Mouse (Mus musculus) forebrain, embryonic 13.5 days (tissue): Measurements from ENCODE around the gene Atxn7l2. TPM values are rescaled to one million over a fixed set of nuclear protein-coding genes. Genes with fewer than 3 reads are reported as not detected.
A peak's percentile ranks its signal among the peaks of the same experiment; 100 is the strongest.
"Not testable (repeated sequence)": the region's sequence is repeated elsewhere in the genome, so short reads cannot be mapped to it uniquely, and the experiment has no call there.

Source experiments
- ATAC-seq: fragments of 200-750 bp; cut with Nextera tagmentation; 2 replicates; pipeline ENCODE4 v1.8.0; 2017
- H3K27ac ChIP-seq: fragments of 300-500 bp; sonication (generic); 2 replicates; pipeline ENCODE4 v1.5.1; 2015; ENCODE audit warnings: inconsistent platforms, mild to moderate bottlenecking, moderate library complexity
- H3K27me3 ChIP-seq: fragments of 300-500 bp; sonication (generic); 2 replicates; pipeline ENCODE4 v1.6.1; 2015; ENCODE audit warnings: mild to moderate bottlenecking, inconsistent platforms
- H3K36me3 ChIP-seq: fragments of 300-500 bp; sonication (generic); 2 replicates; pipeline ENCODE4 v1.6.1; 2015; ENCODE audit warnings: mild to moderate bottlenecking, inconsistent platforms; ENCODE audit not compliant: poor library complexity, severe bottlenecking
- H3K4me1 ChIP-seq: fragments of 300-500 bp; sonication (generic); 2 replicates; pipeline ENCODE4 v1.6.1; 2015; ENCODE audit warnings: inconsistent platforms
- H3K4me2 ChIP-seq: fragments of 300-500 bp; sonication (generic); 2 replicates; pipeline ENCODE4 v1.6.1; 2015; ENCODE audit warnings: inconsistent platforms, mild to moderate bottlenecking, moderate library complexity
- H3K4me3 ChIP-seq: fragments of 300-500 bp; sonication (generic); 2 replicates; pipeline ENCODE4 v1.5.1; 2015; ENCODE audit warnings: mild to moderate bottlenecking, inconsistent platforms
- H3K9ac ChIP-seq: fragments of 300-500 bp; sonication (generic); 2 replicates; pipeline ENCODE4 v1.6.1; 2015; ENCODE audit warnings: mild to moderate bottlenecking, inconsistent platforms
- H3K9me3 ChIP-seq: fragments of 300-500 bp; sonication (generic); replicated peaks from 2 replicates; pipeline ENCODE4 v1.6.1; 2016; ENCODE audit warnings: inconsistent platforms
- WGBS: fragments of 180-500 bp; shearing (Covaris S2); methylation state at CpG from one replicate; pipeline ENCODE4 v1.1.7; 2015; 5-methylcytosine and 5-hydroxymethylcytosine counted together
- polyA plus RNA-seq: library from polyadenylated mRNA; unstranded; fragments of >200 nt; fragmentation: Nextera tagmentation; extraction: Ambion mirVana; gene quantifications from 2 replicates; pipeline ENCODE4 v1.2.1, GENCODE M21; 2015

Gene Atxn7l2
- 29.0 and 30.3 TPM in 2 replicates for polyA plus RNA-seq

DNA sequence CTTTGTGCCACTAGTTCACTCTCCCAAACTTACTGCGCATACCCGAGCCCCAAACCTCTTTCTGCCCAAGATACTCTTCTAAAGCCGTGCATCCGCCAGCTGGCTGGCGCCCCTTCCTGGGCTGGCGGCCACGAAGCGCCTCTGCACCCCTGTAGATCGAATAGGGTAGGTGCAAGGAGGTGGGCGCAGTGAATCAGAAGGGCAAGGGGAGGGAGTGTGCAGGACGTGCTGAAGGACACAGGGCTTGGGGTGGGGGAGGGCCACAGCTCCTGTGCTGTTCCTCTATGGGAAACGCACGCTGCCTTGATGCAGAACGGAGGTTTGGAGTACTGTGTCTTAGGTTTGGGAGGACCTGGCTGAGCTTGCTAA, at the start of gene Atxn7l2:
Gene Atxn7l2, minus strand, starts transcription at position 164 of the 369 bp plus-strand sequence.
- Histone ChIP-seq H3K4me2 (peak within 1 kb of the TSS; percentile 97), H3K27ac (peak within 1 kb of the TSS; percentile 97), H3K36me3 (peaks cover 26% of the 10 kb centered on the region), H3K9ac (peak within 1 kb of the TSS; percentile 86), H3K27me3 (no peaks in the 10 kb centered on the region; the same call in 1 of the 2 replicates), H3K9me3 (no peaks in the 10 kb centered on the region), H3K4me3 (peak within 1 kb of the TSS; percentile 63), H3K4me1 (peaks cover 47% of the 10 kb centered on the region)
- peak; percentile 83 for ATAC-seq
- WGBS, result under 1% methylated on average over 14 of the region's 14 CpGs

GRCm38 (mm10) chr3:108259319-108259718, 48.6 kb upstream of the Atxn7l2 start:
- H3K27ac ChIP-seq, result no peak overlapping the region
- H3K4me3 ChIP-seq, result no peak overlapping the region
- no peaks in the 10 kb centered on the region for H3K9me3 ChIP-seq
- H3K27me3 ChIP-seq, result no peaks in the 10 kb centered on the region
- peaks cover 15% of the 10 kb centered on the region for H3K36me3 ChIP-seq
- ATAC-seq, result no peak
- peaks cover 28% of the 10 kb centered on the region for H3K4me1 ChIP-seq
- no peak overlapping the region for H3K4me2 ChIP-seq
- WGBS, result 71% methylated on average over 3 of the region's 3 CpGs
- no peak overlapping the region; the same call in 1 of the 2 replicates for H3K9ac ChIP-seq

- H3K4me1 ChIP-seq, result peaks cover 28% of the 10 kb centered on the region
- peaks cover 9% of the 10 kb centered on the region for H3K36me3 ChIP-seq
- H3K27ac ChIP-seq, result no peak overlapping the region
- no peaks in the 10 kb centered on the region for H3K27me3 ChIP-seq
- H3K9ac ChIP-seq, result peak overlapping the region; percentile 93
- H3K4me2 ChIP-seq, result peak overlapping the region; percentile 86
- peak overlapping the region; percentile 99 for H3K4me3 ChIP-seq
- no peaks in the 10 kb centered on the region for H3K9me3 ChIP-seq
- WGBS, result 80% methylated on average over 3 of the region's 3 CpGs
- ATAC-seq, result no peak
These were observed 47.2 kb upstream of the Atxn7l2 start for GRCm38 (mm10) chr3:108257831-108258500.

DNA sequence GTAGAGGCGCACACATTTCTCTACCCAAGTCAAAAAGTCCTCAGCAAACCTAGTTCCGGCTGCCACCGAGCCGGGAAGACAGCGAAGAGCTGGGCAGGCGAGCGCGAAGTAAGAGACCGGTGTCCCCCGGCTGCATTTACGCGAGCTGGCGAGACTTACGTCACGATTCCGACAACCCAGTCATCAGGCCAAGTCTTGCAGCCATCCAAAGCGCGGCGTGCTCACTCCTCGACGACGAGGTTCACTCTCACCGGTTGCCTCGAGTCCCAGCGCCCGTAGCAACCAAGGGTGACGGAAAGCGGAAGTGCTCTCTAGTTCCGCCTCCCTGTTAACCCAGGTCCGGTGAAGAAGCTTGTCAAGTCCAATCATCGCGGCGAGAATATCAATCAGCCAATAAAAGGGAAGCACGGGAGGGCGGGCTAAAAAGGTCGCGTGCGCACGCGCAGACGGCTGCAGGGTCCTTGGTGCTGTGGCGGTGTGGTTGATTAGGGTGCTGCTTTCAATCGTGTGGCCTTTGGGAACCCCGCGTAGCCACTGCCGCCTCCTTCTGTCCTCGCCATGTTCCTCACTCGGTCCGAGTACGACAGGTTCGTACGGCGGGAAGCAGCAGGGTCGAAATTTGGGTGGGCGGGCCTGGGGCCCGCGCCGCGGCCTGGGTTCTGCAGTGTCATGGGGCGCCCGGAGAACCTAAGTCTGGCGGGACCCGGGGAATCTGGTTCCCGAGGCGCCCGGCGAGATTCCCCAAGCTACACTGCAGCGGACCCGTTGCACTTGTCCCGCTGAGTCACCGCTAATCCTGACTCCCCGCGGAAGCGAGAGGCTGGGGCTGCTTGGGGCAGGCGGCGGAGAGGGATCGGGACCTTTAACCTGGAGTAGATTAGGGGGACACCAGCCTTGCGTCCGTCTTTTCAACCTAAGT, 46.2 kb upstream of the Atxn7l2 start, which contains the start of gene Psma5:
Gene Psma5, plus strand, starts transcription at position 208 of the 919 bp plus-strand sequence.
- H3K27ac ChIP-seq, result no peak within 1 kb of the TSS
- peaks cover 28% of the 10 kb centered on the region for H3K4me1 ChIP-seq
- peak within 1 kb of the TSS; percentile 86 for H3K4me2 ChIP-seq
- peak within 1 kb of the TSS; percentile 93 for H3K9ac ChIP-seq
- WGBS, result under 1% methylated on average over 79 of the region's 79 CpGs
- ATAC-seq, result peak; percentile 100
- peak within 1 kb of the TSS; percentile 99 for H3K4me3 ChIP-seq
- H3K36me3 ChIP-seq, result peaks cover 3% of the 10 kb centered on the region; the same call in 1 of the 2 replicates
- no peaks in the 10 kb centered on the region for H3K9me3 ChIP-seq
- H3K27me3 ChIP-seq, result no peaks in the 10 kb centered on the region

- H3K36me3 ChIP-seq, result no peaks in the 10 kb centered on the region
- no peaks in the 10 kb centered on the region for H3K27me3 ChIP-seq
- H3K9ac ChIP-seq, result no peak overlapping the region
- no peak for ATAC-seq
- 91% methylated on average over 2 of the region's 2 CpGs for WGBS
- no peak overlapping the region for H3K4me3 ChIP-seq
- no peak overlapping the region for H3K4me2 ChIP-seq
- no peaks in the 10 kb centered on the region for H3K4me1 ChIP-seq
- H3K27ac ChIP-seq, result no peak overlapping the region
- H3K9me3 ChIP-seq, result no peaks in the 10 kb centered on the region
These were observed 36.1 kb upstream of the Atxn7l2 start for GRCm38 (mm10) chr3:108246857-108247256.

- 92% methylated on average over 3 of the region's 3 CpGs for WGBS
These were observed 30.6 kb upstream of the Atxn7l2 start for GRCm38 (mm10) chr3:108241243-108241839.

GRCm38 (mm10) chr3:108237474-108238102, 26.9 kb upstream of the Atxn7l2 start:
- ATAC-seq, H3K4me3 ChIP-seq, H3K9me3 ChIP-seq, H3K36me3 ChIP-seq, H3K27me3 ChIP-seq, H3K27ac ChIP-seq, H3K4me2 ChIP-seq, H3K4me1 ChIP-seq, H3K9ac ChIP-seq: not testable (repeated sequence)
- 84% methylated on average over 4 of the region's 4 CpGs for WGBS

More at GRCm38 (mm10) chr3:108241243-108241839, 30.6 kb upstream of the Atxn7l2 start:
- Histone ChIP-seq H3K27ac (no peak overlapping the region), H3K4me1 (no peaks in the 10 kb centered on the region), H3K36me3 (peaks cover 4% of the 10 kb centered on the region; the same call in 1 of the 2 replicates), H3K9ac (no peak overlapping the region), H3K27me3 (no peaks in the 10 kb centered on the region), H3K4me2 (no peak overlapping the region), H3K4me3 (no peak overlapping the region), H3K9me3 (no peaks in the 10 kb centered on the region)
- ATAC-seq, result no peak

DNA sequence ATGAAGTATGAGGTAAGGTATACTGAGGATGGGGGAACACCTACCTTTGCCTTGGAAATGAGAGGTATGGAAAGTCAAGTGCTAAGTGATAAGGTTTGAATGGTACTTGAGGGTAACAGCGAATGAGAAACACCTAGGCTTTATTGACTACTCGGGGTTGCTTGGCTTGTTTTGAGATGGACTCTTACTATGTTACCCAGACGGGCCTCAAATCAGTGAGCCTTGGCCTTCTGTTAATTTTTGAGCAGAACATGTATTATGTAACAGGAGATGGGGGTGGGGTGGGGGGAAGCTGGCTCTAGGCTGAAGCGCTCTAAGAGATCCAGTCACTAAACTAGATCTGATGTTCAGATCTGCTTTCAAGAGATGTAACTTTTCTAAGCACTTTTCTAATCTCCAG, 20.9 kb upstream of the Atxn7l2 start:
- Histone ChIP-seq H3K4me2 (no peak overlapping the region), H3K36me3 (no peaks in the 10 kb centered on the region), H3K9me3 (no peaks in the 10 kb centered on the region), H3K4me3 (no peak overlapping the region), H3K27me3 (peaks cover 11% of the 10 kb centered on the region), H3K27ac (no peak overlapping the region), H3K9ac (no peak overlapping the region), H3K4me1 (peaks cover 10% of the 10 kb centered on the region)
- ATAC-seq, result no peak
- WGBS, result 91% methylated on average over 4 of the region's 4 CpGs

GRCm38 (mm10) chr3:108227521-108227920, 16.8 kb upstream of the Atxn7l2 start:
- no peaks in the 10 kb centered on the region for H3K9me3 ChIP-seq
- H3K27me3 ChIP-seq, result peaks cover 42% of the 10 kb centered on the region
- ATAC-seq, result no peak
- no peak overlapping the region for H3K27ac ChIP-seq
- peaks cover 22% of the 10 kb centered on the region for H3K4me1 ChIP-seq
- H3K36me3 ChIP-seq, result no peaks in the 10 kb centered on the region
- H3K9ac ChIP-seq, result no peak overlapping the region
- peak overlapping the region; percentile 74 for H3K4me2 ChIP-seq
- WGBS, result 82% methylated on average over 2 of the region's 2 CpGs
- H3K4me3 ChIP-seq, result peak overlapping the region; percentile 44; the same call in 1 of the 2 replicates

DNA sequence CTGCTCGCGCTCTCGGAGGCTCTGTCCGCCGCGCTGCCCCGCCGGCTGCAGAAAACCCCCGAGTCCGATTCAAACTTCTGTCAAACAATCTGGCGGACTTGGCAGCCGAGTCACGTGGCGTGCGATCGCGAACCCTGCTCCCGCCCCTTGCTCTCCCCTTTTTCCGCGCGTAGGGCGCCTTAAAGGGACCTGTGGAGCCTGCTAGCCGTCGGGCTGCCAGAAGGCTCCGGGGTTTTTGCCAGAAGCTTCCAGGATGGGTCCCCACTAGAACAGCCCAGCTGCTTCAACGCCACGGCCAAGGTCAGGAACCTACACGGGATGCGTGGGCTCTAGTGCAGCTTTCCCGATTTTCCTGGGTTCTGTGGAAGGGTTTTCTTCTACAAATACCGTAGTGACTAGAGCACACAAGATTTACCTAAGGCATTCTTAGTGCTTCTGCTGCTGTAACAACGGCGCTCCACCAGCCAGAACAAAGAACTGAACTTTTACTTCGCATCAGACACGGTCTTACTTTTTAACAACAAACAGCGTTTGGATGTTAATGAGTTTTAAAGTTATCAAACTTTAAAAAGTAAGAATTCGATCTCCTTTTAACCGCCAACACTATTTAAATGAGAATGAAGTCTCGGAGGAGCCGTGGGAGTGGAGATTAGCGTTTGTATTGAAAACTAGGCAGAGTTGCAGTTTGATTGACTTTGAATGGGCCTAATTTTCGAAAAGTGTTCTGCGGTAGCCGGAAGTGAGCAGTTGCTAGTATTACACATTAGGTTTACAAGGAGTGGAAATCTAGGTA, 16.0 kb upstream of the Atxn7l2 start, which contains the start of gene Sypl2:
Gene Sypl2, minus strand, starts transcription at position 91 of the 793 bp plus-strand sequence.
- H3K4me2 ChIP-seq, result peak within 1 kb of the TSS; percentile 74
- peaks cover 45% of the 10 kb centered on the region for H3K27me3 ChIP-seq
- H3K4me1 ChIP-seq, result peaks cover 22% of the 10 kb centered on the region
- no peaks in the 10 kb centered on the region for H3K9me3 ChIP-seq
- WGBS, result 2% methylated on average over 35 of the region's 44 CpGs
- no peaks in the 10 kb centered on the region for H3K36me3 ChIP-seq
- peak; percentile 85 for ATAC-seq
- H3K4me3 ChIP-seq, result peak within 1 kb of the TSS; percentile 44
- no peak within 1 kb of the TSS; the same call in 1 of the 2 replicates for H3K27ac ChIP-seq
- H3K9ac ChIP-seq, result peak within 1 kb of the TSS; percentile 67
